Mouse (Mus musculus) layer of hippocampus, postnatal 25 days (tissue): ENCODE data around the gene Chd5. TPM values are rescaled to one million over a fixed set of nuclear protein-coding genes. Genes with fewer than 3 reads are reported as not detected.

ENCODE experiments used
- DNase-seq, 2 experiments: peaks; one replicate each; pipeline ENCODE4 v3.0.0; 2022; ENCODE audit warnings: mixed read lengths in 2 of 2, low spot score in 1 of 2; ENCODE audit errors: extremely low spot score in 1 of 2
- total RNA-seq, 2 experiments: library from RNA; stranded (reverse); gene quantifications; 2 replicates each; pipeline ENCODE4 v1.2.3; 2021

Chd5 gene
- total RNA-seq, 2 experiments from 2014 or later, result 113 to 130 TPM

DNA sequence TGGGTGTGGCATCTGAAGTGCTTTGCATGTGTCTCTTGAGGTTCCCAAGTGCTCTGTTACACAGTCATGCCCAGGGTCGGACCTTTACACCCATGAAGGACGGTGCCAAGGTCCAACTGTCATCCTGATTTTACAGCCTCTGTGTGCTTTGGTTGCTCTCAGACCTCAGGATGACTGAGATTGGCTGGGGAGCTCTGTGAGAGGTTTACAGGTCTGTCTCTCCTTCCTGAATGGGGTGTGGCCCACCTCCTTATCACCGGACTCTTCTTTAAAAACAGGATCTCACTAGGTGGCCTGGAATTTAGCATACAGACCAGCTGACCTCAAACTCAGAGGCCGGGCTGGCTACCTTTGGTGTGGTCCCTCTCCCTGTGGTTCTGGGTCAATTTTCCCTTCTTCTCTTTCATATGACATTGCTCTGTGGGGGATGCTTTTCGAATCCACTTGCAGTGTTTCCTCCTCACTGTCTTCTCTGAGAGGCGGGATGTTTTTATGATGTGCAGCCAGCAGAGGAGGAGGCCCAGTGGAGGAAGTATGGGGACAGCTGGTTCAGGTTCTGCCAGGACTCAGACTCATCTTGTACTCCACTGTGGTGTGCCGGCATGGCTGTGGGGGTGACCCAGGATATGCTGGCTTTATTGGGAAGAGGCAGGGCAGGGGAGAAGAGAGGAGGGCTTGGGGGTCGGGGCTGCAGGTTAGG is 12.4 kb downstream of the Chd5 start:
- DNase-seq, result no peak

- no peak for DNase-seq
These were observed 13.2 kb downstream of the Chd5 start for GRCm38 (mm10) chr4:152351422-152352305.

GRCm38 (mm10) chr4:152353886-152354637 is 15.6 kb downstream of the Chd5 start:
- DNase-seq, result no peak

GRCm38 (mm10) chr4:152355672-152356071 is 17.2 kb downstream of the Chd5 start:
- no peak for DNase-seq

GRCm38 (mm10) chr4:152359700-152360099 is 21.2 kb downstream of the Chd5 start:
- DNase-seq, result no peak

GRCm38 (mm10) chr4:152360855-152361254 is 22.4 kb downstream of the Chd5 start:
- DNase-seq, result no peak

DNA sequence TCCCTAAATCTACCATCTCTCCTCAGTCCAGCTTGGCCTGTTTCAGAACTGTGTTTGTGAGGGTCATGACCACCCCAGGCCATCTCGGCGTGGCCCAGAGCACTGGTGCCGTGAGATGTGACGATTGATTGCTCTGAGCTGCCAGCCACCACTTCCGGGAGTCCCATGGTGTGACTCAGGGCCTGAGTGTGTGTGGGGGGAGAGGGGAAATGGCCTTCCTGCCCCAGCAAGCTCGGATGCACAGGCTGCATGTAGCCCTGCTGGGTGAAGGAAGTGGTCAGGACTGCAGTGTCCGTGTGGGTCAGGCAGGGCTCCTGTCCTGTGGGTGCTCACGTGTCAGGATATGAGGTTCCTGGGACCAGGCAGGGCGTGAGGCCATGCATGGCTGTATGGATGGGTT is 23.7 kb downstream of the Chd5 start:
- no peak for DNase-seq

DNA sequence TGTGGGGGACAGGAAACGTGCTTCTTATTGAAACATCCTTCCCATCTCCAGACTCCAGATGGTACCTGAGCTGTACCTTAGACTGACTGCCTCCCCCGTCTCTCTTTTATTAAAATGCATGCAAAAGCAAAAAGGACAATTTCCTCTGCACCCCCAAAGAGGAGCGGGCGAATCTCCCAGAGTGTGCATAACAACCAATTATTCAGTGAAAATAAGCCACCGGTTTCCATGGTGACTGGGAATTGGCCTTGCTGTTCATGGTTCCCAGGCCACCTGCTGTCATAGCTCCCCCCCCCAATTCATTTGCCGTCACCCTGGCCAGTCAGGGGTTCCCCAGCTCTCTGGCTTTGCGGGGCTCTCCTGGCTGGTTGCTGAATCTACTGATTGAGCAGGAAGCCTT is 26.8 kb downstream of the Chd5 start:
- DNase-seq, result no peak

GRCm38 (mm10) chr4:152382528-152383252 is 44.2 kb downstream of the Chd5 start:
- DNase-seq, result no peak

GRCm38 (mm10) chr4:152385644-152386043 is 47.2 kb downstream of the Chd5 start:
- DNase-seq, result peak in 1 of 2 experiments; percentile 62

GRCm38 (mm10) chr4:152392192-152392591 is 53.7 kb downstream of the Chd5 start:
- peak in 1 of 2 experiments; percentile 49 for DNase-seq

DNA sequence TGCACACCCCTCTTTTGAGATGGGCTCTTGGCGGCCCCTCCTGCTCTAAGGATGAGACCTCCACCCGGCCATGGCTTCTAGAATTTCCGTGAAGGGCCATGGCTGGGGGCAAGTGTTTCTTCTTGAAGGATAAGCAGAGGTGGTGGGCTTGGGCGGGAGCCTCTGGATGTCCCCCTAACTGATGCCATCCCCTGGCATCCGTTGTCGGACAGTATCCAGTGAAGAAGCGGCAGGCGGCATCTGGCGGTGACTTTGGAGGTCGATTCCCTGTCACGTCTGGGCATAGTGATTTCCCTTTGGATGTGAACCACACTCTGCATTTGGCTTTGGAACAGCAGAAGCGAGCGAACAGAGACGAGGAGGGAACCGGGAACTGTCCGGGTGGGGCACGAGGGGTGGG is 54.2 kb downstream of the Chd5 start:
- DNase-seq, result no peak

- no peak for DNase-seq
These were observed 60.5 kb downstream of the Chd5 start for GRCm38 (mm10) chr4:152398926-152399325.

DNA sequence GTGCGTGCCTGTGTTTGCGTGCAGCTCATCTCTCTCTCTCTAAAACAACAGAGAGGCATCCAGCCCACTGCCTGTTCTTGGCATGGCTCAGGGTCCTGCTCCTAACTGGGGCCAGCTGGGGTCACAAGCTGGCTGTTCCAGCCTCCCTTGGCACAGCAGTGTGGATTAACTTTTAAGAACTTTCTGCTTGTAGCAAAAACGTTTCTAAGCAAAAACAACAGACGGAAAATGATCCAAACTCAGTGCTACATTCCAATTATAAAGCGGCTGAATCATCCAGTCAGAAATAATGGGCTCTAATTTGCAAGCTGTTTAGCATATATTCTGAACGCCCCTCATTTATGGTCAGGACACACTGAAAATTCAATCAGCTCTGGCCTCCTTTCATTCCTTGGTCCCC is 66.7 kb downstream of the Chd5 start:
- no peak for DNase-seq

DNA sequence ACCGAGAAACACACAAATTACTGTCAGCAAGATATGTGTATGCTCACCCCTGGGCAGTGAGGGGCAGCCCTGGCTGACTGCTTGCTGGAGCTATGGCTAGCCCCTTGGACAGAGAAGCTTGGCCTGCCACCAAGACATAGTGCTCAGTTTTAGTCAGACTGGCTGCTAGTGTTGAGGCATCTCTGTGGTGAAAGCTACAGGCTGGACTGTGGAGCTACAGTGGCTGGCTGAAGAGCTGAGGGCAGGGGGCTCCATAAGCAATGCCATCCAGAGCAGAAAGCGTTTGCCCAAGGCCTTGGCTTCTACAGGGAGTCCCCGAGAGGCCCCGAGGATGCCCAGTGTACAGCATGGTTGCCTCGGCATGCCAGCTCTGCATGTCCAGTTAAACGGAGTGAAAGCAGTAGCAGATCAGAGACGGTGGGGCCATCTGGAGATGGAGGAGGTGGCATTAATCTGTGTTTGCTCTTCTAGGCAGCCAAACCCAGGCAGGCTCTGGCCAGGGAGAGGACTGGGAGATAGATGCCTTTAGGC is 67.3 kb downstream of the Chd5 start:
- DNase-seq, result no peak

- DNase-seq, result no peak
These were observed 68.1 kb downstream of the Chd5 start for GRCm38 (mm10) chr4:152406531-152406930.

DNA sequence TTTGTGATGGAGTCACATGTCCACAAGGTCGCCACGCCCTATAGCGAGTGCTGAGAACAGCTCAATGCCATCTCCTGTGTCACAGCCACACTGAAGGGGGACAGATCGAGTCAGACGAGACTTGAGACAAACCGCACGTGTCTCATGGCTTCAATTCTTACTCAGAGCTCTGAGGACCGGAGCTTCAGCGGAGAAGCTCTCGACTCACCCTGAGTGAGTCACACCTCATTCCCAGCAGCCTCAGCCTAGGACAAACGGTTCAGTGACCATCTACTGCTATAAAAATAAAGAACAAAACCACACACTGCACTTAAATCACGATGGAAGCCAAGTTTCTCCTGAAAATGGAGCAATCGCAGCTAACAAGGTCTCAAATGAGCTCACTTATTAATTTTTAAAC is 72.5 kb downstream of the Chd5 start:
- no peak for DNase-seq

GRCm38 (mm10) chr4:152412524-152413080 is 74.2 kb downstream of the Chd5 start:
- DNase-seq, result no peak

- no peak for DNase-seq
These were observed 80.0 kb downstream of the Chd5 start for GRCm38 (mm10) chr4:152418229-152419060.
